Mouse (Mus musculus): Measurements from ENCODE around the gene Ndufc2.

The Ndufc2 gene

GRCm38 (mm10) chr7:97399960-97400715 is at the start of gene Ndufc2:
Gene Ndufc2, plus strand, starts transcription at chr7:97400003.
- peak; percentile 92 for DNase-seq (ENCODE audit: low spot score)

GRCm38 (mm10) chr7:97350891-97351290 is 48.9 kb upstream of the Ndufc2 start:
- DNase-seq (ENCODE audit: low spot score): no peak

DNA sequence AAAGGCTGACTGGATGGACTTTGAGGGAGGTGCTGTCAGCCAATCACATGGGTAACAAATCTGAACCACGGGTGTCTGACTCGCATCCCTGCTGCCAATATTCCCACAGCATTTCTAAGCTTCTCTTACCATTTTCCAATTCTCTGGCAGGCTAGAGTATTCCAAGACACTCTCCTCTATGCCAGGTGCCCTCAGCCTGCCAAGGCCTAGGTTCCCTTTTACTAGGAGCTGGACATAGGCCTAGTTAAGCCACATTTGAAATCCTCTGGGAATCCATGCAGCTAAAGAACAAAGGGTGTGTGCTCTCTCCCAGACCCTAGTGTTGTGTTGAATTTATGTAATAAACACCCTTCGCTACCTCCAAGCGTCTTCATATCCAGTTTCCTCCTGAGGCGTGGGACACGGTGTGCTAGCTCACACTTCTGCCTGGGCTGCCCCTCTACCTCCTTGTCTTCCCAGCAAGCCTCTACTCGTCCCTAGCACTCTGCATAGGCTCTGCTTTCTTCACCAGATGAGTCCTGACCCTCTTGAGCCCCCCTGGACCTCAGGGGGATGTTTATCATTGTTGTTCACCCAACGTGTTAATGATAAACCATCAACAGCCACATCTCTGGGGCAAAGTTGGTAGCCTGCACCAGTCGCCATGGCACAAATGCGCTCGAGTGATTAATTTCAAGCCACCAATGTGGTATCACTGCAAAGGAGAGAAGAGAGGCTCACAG is 47.9 kb upstream of the Ndufc2 start:
- DNase-seq (ENCODE audit: low spot score): no peak

DNA sequence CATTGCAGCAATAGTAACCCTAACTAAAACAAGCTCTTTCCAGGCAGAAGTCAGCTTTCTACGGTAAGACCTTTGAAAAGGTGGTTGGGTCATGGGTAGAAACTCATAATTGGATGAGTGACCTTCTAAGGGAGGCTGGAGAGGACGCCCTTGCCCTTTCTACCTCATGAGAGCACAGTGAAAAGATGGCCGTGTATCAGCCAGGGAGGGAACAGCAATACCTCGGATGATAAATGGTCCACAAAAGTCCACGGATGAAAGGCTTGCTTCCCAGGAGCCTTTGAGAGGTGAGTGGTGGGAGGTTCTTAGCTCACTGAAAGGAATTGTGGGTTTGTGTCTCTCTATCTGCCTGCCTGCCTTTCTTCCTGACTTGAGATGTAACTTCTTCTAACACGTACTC is 46.4 kb upstream of the Ndufc2 start:
- DNase-seq (ENCODE audit: low spot score): no peak

DNA sequence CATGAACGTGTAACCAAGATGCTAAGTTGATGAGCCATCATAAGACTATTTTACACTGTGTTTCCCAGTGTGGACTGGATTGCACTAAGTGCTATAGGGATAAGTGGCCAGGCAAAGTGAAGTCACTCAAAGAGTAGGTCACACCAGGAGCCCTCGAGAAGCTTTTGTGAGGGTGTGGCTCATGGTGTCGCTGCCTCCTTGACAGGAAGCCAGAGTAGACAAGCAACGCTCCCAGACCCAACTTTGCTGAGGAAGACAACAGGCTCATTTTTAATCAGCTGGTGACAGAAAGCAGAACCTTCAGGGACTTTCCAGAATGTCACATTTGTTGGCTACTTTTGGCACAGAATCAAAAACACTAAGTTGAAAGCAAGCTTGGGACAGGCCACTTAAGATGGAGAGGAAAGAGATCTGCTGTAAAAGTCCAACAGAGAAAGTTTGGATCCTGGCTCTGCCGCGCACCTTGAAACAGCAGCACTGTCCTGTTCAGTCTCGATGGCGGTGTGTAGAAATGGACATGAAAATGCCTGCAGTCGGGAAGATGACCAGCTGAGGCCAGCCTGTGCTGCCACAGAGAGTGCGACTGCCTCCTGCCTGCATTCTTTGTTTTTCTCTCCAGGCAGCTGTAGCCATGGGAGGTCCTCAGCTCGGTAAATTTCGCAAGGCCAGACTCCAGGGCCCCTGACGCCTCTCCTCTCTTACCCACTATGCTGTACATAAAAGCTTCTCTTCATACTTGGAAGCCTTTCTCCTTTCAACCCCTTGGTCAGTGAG is 44.5 kb upstream of the Ndufc2 start:
- DNase-seq (ENCODE audit: low spot score): no peak

DNA sequence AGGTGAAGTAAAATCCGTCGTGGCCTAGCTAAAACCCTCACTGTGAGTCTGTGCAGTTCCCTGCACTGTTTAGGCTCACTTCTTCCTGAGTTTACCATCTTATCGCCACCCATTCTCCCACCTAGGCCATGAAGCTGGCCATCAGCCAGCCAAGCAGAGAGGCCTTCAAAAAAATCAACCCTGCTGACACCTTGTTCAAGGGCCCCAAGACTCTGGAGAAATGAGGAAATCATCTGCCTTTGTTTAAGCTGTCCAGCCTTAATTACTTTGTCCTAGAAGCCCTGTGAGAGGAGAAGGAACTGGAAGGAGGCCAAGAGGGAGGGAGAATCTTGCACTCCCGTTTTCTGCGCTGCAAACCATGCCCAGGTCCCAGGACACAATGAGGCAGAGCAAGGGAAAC is 43.5 kb upstream of the Ndufc2 start:
- DNase-seq (ENCODE audit: low spot score): no peak

DNA sequence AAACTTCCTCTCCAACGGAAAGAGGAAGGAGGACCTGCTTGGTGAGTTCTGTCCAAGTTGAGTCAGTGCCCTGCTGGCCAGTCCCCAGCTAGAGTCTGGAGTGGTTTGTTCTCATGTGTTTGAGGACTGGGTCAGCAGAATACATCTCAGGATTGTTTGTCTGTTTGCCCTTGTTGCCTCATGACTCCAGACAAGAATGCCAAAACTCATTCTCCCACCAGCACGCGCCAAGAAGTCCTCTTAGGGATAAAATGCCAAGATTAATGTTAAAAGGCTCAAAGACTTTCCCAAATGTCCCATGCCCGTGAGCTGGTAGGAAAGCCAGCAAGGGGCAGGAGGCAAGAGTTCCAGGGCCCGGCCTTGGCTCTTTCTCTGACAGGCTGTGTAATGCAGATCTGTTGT is 42.9 kb upstream of the Ndufc2 start:
- DNase-seq (ENCODE audit: low spot score): no peak

DNA sequence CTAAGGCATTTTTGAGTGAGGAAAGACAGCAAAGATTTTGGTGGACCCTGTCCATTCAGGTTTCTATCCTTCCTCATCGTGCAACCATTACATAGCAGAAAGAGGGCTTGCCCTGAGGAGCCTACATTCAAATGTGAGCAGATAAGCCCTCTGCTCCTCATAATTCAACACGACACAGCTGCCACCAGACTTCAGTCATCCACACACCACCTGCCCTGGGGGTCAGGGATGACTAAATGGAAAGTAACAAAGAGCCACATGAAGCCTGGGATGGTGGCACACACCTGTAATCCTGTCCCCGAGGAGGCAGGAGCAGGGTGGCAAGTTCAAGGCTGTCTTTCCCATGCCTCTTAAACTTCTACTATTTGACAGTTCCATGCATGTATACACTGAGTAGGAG is 42.0 kb upstream of the Ndufc2 start:
- DNase-seq (ENCODE audit: low spot score): no peak

DNA sequence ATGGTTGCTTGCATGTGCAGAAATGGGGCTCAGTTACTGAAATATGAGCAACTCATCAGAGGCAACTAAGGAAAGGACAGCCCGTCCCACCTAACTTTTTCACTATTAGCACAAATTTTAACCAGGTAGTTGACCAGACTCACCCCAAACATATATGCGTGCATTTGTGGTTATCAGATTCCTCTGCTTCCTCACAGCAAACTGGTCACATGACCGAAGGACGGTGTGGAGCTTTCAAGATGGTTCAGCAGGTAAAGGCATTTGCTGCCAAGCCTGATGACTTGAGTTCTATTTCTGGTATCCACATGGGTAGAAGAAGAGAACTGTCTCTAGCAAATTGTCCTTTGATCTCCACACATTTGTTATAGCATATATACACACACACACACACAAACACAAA is 41.5 kb upstream of the Ndufc2 start:
- no peak for DNase-seq (ENCODE audit: low spot score)

DNA sequence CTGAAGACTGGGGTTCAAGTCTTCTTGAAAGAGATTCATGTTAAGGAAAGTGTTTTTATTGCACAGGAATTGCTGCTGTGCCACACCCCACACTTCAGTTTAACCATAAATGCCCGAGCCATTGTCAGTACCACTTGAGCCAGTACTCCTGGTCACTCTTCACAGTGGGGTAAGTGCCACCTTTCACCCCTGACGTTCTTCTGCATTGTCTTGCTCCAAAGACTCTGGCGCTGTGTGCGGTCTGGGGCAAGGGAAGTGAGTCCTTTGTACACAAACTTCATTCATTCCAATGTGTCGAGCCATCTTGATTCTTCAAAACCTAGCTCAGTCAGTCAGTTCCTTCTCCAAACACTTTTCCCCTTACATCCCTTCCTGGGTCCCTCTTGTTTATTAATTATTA is 39.6 kb upstream of the Ndufc2 start:
- DNase-seq (ENCODE audit: low spot score): no peak

DNA sequence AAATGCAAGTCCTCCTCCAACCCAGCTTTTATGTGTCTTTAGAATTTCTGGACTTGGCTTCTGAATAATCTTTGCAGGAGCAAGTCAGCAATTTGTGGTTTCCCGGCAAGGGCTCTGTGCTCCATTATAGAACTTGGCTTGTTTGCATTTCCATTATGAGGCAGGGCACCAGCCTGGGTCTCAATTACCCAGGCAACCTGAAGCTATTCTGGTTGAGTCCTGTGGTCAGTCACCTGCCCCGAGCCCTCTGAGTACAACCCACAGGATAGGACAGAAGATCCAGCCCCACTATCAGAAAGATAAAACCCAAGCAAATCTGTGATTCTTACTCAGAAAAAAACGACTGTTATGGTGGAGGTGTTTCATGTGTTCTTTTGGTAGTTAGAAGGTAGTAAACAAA is 38.8 kb upstream of the Ndufc2 start:
- DNase-seq (ENCODE audit: low spot score): no peak

DNA sequence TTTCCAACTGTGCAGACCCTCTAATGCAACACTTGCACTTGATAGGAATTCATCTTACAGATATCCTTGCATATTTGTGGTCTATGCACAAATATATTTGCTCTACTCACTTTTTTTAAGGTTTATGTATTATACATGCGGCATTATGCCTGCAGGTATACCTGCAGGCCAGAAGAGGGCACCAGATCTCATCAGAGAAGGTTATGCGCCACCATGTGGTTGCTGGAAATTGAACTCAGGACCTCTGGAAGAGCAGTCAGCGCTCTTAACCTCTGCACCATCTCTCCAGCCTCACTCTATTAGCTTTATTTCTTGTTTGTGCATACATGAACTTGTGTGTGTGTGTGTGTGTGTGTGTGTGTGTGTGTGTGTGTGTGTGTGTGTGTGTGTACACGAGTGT is 38.3 kb upstream of the Ndufc2 start:
- peak; percentile 66 for DNase-seq (ENCODE audit: low spot score)

DNA sequence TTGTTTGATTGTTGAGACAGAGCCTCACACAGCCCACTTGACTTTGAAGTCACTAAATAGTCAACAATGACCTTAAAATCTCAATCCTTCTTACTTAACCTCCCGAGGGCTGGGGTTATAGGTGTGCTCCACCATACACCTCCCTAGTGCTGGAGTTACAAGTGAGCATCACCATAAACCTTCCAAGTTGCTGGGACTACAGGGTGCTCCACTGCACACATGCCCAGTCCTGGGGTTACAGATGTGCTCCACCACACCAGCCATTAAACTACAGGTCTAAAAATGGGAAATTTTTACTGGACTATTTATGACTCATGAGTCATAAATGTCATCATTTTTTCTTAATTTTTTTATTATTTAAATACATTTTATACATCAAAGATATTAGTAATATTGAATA is 33.9 kb upstream of the Ndufc2 start:
- no peak for DNase-seq (ENCODE audit: low spot score)

GRCm38 (mm10) chr7:97375101-97375500 is 24.7 kb upstream of the Ndufc2 start:
- DNase-seq (ENCODE audit: low spot score): no peak

- no peak for DNase-seq (ENCODE audit: low spot score)
Measured at GRCm38 (mm10) chr7:97375906-97376305, 23.9 kb upstream of the Ndufc2 start.

- no peak for DNase-seq (ENCODE audit: low spot score)
Measured at GRCm38 (mm10) chr7:97379304-97379703, 20.5 kb upstream of the Ndufc2 start.

- no peak for DNase-seq (ENCODE audit: low spot score)
Measured at GRCm38 (mm10) chr7:97380500-97381123, 19.2 kb upstream of the Ndufc2 start.

- no peak for DNase-seq (ENCODE audit: low spot score)
Measured at GRCm38 (mm10) chr7:97382661-97383060, 17.1 kb upstream of the Ndufc2 start.

DNA sequence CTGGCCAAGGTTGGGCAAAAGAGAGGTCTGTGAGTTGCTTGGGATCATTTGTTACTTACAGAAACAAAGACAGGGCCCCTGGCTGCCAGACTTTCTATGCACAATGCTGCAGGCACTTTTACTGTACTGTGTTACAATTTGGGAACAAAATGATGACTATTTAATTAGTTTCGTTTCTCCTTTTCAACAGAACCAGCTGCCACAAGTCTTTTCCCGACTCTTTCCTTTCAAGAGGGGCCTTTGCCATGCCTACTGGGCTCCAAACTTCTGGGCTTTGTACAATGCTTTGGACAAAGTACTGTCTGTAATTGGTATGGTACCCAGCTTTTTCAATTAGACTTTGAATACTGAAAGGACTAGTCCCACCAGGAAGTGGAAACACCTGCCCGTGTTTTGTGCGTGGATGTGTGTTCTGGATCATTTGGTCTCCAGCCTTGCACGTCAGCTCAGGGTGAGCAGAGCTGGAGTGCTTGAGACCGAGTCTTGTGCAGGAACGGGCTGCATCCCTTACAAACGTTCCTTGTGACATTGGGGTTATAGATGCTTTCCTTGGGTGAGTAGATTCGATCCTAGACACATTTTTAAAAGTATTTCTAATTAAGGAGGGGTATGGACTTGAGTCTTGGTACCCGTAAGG is 16.2 kb upstream of the Ndufc2 start:
- DNase-seq (ENCODE audit: low spot score): no peak

GRCm38 (mm10) chr7:97386106-97386805 is 13.5 kb upstream of the Ndufc2 start:
- no peak for DNase-seq (ENCODE audit: low spot score)

- DNase-seq (ENCODE audit: low spot score): no peak
Measured at GRCm38 (mm10) chr7:97386806-97387370, 12.9 kb upstream of the Ndufc2 start.

Measured in embryo, embryonic 10 days (tissue).